Mouse (Mus musculus): Measurements from ENCODE around the gene Ddx19a.
"Not testable (repeated sequence)": the region's sequence is repeated elsewhere in the genome, so short reads cannot be mapped to it uniquely, and the experiment has no call there.

Ddx19a gene

GRCm38 (mm10) chr8:110932444-110932843 lies 65.2 kb downstream of the Ddx19a start:
- DNase-seq = no peak

DNA sequence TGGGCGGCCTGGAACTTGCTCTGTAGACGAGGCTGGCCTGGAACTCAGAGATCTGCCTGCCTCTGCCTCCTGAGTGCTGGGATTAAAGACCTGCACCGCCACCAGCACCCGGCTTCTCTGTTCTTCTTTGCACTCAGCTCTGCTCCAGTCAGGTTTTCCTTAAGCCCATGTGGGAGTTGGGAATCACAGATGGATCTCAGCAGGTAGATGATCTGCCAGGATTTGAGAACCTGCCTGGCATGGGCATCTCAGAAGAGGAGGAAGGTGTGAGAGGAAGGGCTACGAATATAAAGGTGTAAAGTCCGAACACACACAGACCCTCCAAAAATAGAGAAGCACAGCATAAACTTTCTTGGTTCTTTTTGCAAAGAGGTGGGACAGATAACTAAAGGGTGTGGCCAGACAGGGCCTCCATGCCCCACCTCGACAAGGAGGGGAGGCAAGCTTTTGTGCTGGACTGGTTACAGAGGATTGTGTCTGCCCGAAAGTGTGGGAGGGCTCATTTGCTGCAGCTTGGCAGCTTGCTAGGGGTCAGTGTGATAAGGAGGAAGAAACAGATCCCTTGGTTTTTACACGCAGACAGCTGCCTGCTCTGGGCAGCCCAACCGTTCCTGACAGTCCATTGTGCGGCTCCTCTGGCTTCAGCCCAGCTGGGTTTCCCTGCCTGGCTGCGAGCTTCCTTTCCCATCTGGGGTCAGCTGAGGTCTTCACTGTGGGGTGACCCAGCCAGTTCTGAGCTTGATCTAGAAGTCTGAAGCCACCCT lies 66.2 kb downstream of the Ddx19a start:
- peak; percentile 81 for DNase-seq

DNA sequence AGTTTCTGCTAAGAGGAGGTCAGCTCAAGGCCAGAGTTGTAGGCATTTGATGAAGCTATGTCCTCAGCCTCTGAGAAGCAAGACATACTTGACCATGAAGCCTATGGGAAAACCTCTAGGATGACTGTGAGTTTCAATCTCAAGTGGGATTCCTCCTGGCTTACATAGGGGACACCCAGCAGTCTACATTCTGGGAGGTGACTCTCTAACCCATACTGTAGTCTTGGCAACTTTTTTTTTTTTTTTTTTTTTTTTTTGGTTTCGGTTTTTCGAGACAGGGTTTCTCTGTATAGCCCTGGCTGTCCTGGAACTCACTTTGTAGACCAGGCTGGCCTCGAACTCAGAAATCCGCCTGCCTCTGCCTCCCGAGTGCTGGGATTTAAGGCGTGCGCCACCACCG lies 67.9 kb downstream of the Ddx19a start:
- not testable (repeated sequence) for DNase-seq

GRCm38 (mm10) chr8:110929066-110929465 lies 68.5 kb downstream of the Ddx19a start:
- no peak for DNase-seq

DNA sequence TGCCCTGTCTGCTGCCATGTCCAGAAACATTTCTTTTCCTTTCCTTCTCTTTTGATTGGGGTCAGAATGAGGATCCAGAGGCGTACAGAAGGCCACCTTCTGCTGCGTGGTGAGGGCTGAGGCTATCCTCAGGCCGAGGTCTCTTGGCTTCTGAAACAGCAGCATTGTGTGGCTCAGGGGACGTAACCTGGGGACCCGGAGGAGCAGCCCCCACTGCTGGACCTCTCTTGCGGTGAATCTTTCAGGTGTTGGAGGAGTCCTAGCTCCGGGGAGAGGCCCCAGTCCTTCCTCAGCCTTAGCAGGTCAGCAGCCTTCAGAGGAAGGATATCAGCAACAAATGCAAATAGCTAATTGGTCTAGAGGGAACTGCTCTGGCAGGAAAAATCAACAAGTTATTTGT lies 69.2 kb downstream of the Ddx19a start:
- DNase-seq = no peak

GRCm38 (mm10) chr8:110926690-110927089 lies 70.9 kb downstream of the Ddx19a start:
- DNase-seq = no peak

DNA sequence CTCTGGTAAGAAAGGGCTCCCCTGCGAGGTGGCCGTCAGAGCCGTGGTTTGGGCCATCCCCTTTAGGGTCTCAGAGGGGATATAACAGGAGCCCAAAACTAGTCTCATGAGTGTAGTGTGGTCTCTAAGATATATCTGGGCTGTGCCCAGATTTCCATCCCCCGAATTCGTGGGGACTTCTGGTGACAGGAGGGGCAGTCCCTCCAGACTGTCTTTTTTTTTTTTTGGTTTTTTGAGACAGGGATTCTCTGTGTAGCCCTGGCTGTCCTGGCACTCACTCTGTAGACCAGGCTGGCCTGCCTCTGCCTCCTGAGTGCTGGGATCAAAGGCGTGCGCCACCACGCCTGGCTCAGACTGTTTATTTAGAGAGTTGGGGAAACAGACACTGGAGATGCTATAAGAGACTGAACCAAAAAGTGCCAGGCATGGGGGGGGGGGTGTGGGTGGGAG lies 71.9 kb downstream of the Ddx19a start:
- no peak for DNase-seq
